Mouse (Mus musculus) bone marrow macrophage, adult 2 months (primary cell): ENCODE measurements around the gene Mbd5.

ENCODE experiments used
- CTCF ChIP-seq: IDR thresholded peaks from 2 replicates; pipeline ENCODE4 v1.5.1; 2012; ENCODE audit warnings: low read depth, mild to moderate bottlenecking, low read length, moderate library complexity
- POLR2A ChIP-seq: IDR thresholded peaks from 2 replicates; pipeline ENCODE4 v1.6.1; 2012; ENCODE audit warnings: mild to moderate bottlenecking, low read depth, low read length, borderline replicate concordance

GRCm38 (mm10) chr2:49121603-49122002, 172.3 kb downstream of the Mbd5 start:
- TF ChIP-seq CTCF (no peak), POLR2A (no peak)
